Mouse (Mus musculus) midbrain, embryonic 10.5 days (tissue): ENCODE data around the gene Tk1. TPM values are rescaled to one million over a fixed set of nuclear protein-coding genes. Genes with fewer than 3 reads are reported as not detected.

Experiments used
- DNase-seq: peaks from one replicate; pipeline ENCODE4 v3.0.0-alpha.2; 2017; ENCODE audit warnings: low spot score
- H3K27ac ChIP-seq: fragments of 300-500 bp; sonication (generic); replicated peaks from 2 replicates; pipeline ENCODE4 v1.5.1; 2016; ENCODE audit warnings: mild to moderate bottlenecking
- H3K27me3 ChIP-seq: fragments of 300-500 bp; sonication (generic); 2 replicates; pipeline ENCODE4 v1.6.1; 2016; ENCODE audit warnings: low read depth, mild to moderate bottlenecking; ENCODE audit not compliant: poor library complexity, severe bottlenecking
- H3K36me3 ChIP-seq: fragments of 300-500 bp; sonication (generic); 2 replicates; pipeline ENCODE4 v1.6.1; 2016; ENCODE audit warnings: mild to moderate bottlenecking, moderate library complexity
- H3K4me1 ChIP-seq: fragments of 300-500 bp; sonication (generic); 2 replicates; pipeline ENCODE4 v1.6.1; 2016
- H3K4me3 ChIP-seq: fragments of 300-500 bp; sonication (generic); 2 replicates; pipeline ENCODE4 v1.5.1; 2016; ENCODE audit warnings: mild to moderate bottlenecking, moderate library complexity
- H3K9me3 ChIP-seq: fragments of 300-500 bp; sonication (generic); replicated peaks from 2 replicates; pipeline ENCODE4 v1.6.1; 2016; ENCODE audit warnings: mild to moderate bottlenecking
- WGBS: fragments of 180-500 bp; shearing (Covaris S2); methylation state at CpG from one replicate; pipeline ENCODE4 v1.1.7; 2016; 5-methylcytosine and 5-hydroxymethylcytosine counted together
- polyA plus RNA-seq: library from polyadenylated mRNA; unstranded; fragments of >200 nt; fragmentation: Nextera tagmentation; extraction: Ambion mirVana; gene quantifications from 2 replicates; pipeline ENCODE4 v1.2.1, GENCODE M21; 2016

Gene Tk1
- polyA plus RNA-seq, result 123 and 137 TPM in 2 replicates

DNA sequence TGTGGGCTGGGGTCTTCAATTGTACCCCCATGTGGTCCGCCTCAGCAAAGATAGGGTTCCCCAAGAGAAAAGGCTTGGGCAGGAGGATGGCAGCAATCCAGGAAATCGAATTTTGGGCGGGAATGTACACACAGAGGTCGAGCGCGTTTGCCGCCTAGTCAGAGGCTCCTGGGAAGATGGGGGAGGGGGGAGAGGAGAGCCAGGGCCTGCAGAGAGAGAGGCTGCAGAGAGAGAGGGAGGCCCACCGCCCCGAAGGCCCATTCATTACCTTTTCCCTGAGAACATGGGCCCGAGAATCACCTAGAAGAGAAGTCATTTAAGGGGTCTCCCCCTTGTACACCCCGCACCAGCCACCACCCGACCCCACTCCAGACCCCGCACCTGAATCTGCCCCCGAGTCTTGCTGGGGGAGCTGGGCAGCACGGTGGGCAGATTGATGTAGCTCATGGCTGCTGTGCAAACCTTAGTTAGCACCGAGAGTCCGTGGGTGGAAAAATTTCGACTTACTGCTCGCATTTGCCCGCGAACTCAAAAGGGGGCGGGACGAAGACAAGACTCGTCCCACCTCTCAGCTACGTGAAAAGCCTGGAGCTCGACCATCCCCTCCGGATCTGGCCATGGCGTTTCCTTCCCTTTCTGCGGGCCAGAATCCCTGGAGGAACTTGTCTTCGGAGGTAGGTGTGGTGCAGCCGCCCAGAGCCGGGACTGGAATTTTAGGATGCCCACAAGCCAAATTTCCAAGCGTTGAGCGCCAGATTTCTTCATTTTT is at the start of gene Tk1, which contains the start of gene Afmid:
TSS of gene Tk1 (minus strand) at position 760 of the 769 bp plus-strand sequence.
TSS of gene Afmid (plus strand) at position 592 of the 769 bp plus-strand sequence.
- peak; percentile 84 for DNase-seq
- Histone ChIP-seq H3K36me3 (peaks cover 38% of the 10 kb centered on the region), H3K27ac (peak within 1 kb of the TSS; percentile 97), H3K9me3 (no peaks in the 10 kb centered on the region), H3K4me1 (peaks cover 54% of the 10 kb centered on the region), H3K27me3 (no peaks in the 10 kb centered on the region), H3K4me3 (peak within 1 kb of the TSS; percentile 81)
- WGBS, result under 1% methylated on average over 34 of the region's 34 CpGs

DNA sequence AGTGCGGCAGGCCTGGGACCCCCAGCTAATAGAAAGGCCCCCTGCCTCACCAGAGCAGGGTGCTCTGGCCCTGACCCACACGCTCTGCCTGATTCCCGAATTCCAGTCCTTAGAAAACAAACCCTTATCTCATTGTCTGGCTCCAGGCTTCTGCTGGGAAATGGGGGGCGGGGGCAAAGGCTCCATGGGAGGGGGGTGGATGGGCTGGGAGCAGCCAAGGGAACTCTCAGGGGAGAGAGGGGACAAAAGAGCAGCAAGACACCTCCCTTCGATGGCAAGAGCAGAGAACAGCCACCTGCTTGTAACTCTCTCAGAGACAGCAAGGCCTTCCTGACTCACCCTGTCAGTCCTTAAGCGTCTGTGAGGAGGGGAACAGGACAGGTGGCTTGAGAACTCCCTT is 49.8 kb upstream of the Tk1 start:
- WGBS, result 15% methylated on average over 6 of the region's 6 CpGs
- no peak for DNase-seq
- Histone ChIP-seq H3K27me3 (peaks cover 45% of the 10 kb centered on the region), H3K36me3 (no peaks in the 10 kb centered on the region), H3K9me3 (no peaks in the 10 kb centered on the region), H3K27ac (peak overlapping the region; percentile 53), H3K4me3 (no peak overlapping the region), H3K4me1 (peaks cover 65% of the 10 kb centered on the region)

DNA sequence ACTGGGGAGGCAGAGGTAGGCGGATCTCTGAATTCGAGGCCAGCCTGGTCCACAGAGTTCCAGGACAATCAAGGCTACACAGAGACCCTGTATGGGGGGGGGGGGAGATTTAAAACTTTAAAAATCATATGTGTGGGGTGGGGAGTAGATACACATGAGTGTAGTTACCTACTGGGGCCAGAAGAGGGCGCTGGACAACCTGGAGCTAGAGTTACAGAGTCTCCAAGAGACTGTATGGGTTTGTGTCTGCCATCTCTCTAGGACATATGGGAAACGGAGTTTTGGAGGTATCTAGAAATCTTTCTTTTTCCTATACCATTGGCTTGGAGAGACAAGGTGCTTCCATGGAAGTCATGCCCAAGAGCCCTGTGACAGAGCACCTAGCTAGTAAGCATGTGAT is 48.5 kb upstream of the Tk1 start:
- H3K27me3 ChIP-seq, result peaks cover 41% of the 10 kb centered on the region
- 54% methylated on average over 4 of the region's 4 CpGs for WGBS
- no peak for DNase-seq
- no peak overlapping the region for H3K4me3 ChIP-seq
- peaks cover 69% of the 10 kb centered on the region for H3K4me1 ChIP-seq
- no peaks in the 10 kb centered on the region for H3K36me3 ChIP-seq
- H3K27ac ChIP-seq, result no peak overlapping the region
- H3K9me3 ChIP-seq, result no peaks in the 10 kb centered on the region

DNA sequence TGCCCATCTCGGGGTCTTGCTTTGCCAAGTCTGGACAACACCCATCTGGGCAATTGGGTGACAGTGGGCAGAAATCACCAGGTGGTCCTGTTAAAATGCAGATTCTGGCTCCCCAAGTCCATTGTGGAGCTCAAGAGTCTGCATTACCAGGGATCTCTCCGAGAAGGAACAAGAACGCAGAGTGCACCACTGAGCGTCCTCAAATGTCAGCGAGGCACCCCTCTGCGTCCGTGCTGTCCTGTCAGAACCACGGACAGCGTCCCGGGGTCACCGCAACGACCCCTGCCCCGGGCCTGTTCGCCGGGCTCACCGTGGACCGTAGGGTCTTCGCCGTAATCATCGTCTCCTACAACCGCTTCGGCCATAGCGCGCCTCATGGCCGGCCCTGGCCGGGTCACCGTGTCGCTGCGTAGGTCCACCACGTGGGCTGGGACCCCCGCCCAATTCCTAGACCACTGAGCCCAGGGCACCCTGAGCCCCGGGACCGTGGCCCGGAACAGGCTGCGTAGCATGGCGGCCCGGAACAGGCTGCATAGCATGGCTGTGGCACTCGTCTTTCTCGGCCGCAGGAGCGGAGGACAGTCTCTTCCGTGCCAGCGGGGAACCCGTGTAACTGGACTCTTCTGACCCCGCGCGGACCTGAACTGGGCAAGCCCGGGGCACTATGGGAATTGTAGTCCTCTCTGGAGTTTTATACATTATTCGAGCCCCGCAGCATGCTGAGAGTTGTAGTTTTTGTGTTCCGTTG is 47.1 kb upstream of the Tk1 start, which contains the start of gene Tha1:
TSS of gene Tha1 (minus strand) at position 621 of the 748 bp plus-strand sequence.
- Histone ChIP-seq H3K36me3 (0 out of 2 replicates have a peak, but pooled peaks cover 3% of the 10 kb centered on the region), H3K27ac (peak within 1 kb of the TSS; percentile 84), H3K4me3 (peak within 1 kb of the TSS; percentile 61), H3K27me3 (peaks cover 46% of the 10 kb centered on the region), H3K9me3 (no peaks in the 10 kb centered on the region), H3K4me1 (peaks cover 55% of the 10 kb centered on the region)
- DNase-seq, result peak; percentile 87
- 1% methylated on average over 51 of the region's 51 CpGs for WGBS

DNA sequence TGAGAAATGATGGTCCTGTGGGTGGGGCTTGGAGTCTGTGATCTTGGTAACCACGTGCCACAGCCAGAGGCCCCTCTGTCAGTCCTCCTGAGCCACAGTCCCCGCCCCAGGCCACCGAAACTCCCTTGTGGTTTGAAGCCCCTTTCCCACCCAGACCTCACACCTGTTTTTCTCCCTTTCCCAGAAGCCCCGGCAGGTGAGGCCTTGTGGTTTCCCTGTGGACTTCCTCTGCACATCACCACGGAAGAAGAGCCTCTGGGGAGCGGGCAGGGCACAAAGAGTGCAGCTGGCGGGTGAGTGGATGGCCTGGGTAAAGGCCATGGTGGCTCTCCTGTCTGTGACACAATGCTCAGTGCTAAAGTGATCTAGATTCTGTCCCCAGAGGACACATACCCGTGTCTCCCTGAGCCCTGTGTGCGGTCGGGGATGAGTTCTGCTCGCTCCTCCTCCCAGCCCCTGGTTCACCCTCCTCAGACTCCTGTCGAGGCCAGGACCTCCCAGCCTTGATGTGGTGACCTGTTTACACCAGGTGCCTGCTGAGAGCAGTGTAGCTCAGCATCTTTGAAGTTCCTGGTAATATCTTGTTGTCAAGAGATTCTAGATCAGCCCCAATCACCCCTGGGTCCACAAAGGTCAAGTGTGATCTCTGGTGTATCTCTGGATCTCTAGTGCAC is 46.2 kb upstream of the Tk1 start:
- H3K4me1 ChIP-seq, result peaks cover 58% of the 10 kb centered on the region
- peaks cover 42% of the 10 kb centered on the region for H3K27me3 ChIP-seq

DNA sequence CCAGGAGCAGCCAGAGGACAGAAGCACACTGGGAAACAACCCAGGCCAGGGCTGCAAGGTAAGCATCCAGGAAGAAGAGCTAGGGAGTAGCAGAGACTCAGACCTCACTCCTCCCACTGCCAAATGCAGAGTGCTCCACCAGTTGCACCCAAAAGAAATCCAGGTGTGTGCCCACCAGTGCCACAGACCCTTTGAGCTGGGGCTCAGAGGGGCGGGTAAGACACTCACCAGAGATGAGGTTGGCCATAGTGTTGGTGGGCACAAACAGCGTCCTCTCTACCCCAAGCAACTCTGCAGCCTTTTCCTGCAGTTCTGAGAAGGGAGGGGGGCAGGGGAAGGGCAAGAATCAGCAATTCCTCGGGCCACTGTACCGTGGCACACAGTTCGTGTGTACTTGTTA is 45.5 kb upstream of the Tk1 start:
- WGBS, result 66% methylated on average over 5 of the region's 5 CpGs
- Histone ChIP-seq H3K27me3 (peaks cover 42% of the 10 kb centered on the region), H3K27ac (no peak overlapping the region), H3K4me1 (peaks cover 65% of the 10 kb centered on the region), H3K36me3 (0 out of 2 replicates have a peak, but pooled peaks cover 3% of the 10 kb centered on the region), H3K4me3 (no peak overlapping the region), H3K9me3 (no peaks in the 10 kb centered on the region)
- no peak for DNase-seq

More for the DNA sequence above, 46.2 kb upstream of the Tk1 start:
- WGBS, result 67% methylated on average over 12 of the region's 12 CpGs
- DNase-seq, result no peak
- Histone ChIP-seq H3K4me3 (peak overlapping the region; percentile 61), H3K27ac (0 out of 2 replicates have a peak overlapping the region, but pooled peaks have one; percentile 84), H3K36me3 (0 out of 2 replicates have a peak, but pooled peaks cover 3% of the 10 kb centered on the region), H3K9me3 (no peaks in the 10 kb centered on the region)

DNA sequence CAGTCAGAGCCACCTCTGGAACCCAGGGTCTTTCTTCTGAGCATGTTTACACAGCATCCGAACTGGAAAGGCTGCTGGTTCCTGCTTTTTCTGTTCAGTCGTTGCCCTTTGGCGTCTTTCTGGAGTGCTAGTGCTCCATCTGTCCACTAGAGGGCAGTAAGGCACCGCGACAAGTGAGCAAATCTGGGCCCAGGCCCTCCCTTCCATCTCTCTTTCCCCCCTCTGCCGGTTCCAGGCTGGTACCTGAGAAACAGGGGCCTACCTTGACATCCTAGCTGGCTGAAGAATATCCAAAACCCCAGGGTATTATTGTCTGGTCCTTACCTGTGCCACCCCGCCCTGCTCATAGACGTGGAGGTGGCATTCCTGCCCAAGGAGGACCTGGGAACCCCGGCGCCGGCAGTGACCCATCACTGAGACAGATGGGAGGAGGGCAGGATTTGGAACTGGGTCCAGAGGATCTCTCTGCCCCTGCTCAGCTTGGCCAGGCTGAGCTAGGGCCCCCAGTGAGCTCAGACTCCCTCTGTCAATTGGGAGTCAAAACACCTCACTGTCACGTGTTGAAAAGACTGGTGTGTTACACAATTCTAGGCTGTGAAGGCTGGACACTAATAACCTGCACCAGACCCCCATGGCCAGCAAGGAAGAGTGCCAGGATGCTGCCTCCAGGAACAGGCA is 44.9 kb upstream of the Tk1 start:
- Histone ChIP-seq H3K4me1 (peaks cover 67% of the 10 kb centered on the region), H3K9me3 (no peaks in the 10 kb centered on the region), H3K36me3 (0 out of 2 replicates have a peak, but pooled peaks cover 3% of the 10 kb centered on the region), H3K27ac (no peak overlapping the region), H3K27me3 (peaks cover 39% of the 10 kb centered on the region), H3K4me3 (no peak overlapping the region)
- 37% methylated on average over 12 of the region's 12 CpGs for WGBS
- peak; percentile 76 for DNase-seq

DNA sequence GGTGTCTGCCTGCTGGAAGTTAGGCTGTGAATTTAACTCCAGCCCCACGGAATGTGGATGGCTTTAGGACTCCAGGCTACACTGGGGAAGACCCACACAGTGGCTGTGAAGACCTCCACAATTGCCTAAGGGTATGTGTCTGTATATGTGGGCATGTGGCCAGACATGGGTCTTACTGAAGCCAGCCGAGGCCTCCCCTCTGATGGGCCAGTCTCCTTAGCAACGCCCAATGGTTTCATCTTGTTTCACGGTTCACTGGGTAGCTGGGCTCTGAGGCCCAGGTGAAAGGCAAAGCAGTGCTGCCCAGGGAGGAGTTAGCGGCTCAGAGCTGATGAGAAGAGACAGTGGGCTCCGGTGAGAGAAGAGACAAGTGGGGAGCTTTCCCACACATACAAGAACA is 40.1 kb upstream of the Tk1 start:
- Histone ChIP-seq H3K27ac (peak overlapping the region; percentile 82), H3K4me1 (peaks cover 68% of the 10 kb centered on the region), H3K27me3 (peaks cover 66% of the 10 kb centered on the region), H3K36me3 (0 out of 2 replicates have a peak, but pooled peaks cover 3% of the 10 kb centered on the region), H3K9me3 (no peaks in the 10 kb centered on the region), H3K4me3 (peak overlapping the region; percentile 27)
- 16% methylated on average over 6 of the region's 6 CpGs for WGBS
- peak; percentile 70 for DNase-seq

DNA sequence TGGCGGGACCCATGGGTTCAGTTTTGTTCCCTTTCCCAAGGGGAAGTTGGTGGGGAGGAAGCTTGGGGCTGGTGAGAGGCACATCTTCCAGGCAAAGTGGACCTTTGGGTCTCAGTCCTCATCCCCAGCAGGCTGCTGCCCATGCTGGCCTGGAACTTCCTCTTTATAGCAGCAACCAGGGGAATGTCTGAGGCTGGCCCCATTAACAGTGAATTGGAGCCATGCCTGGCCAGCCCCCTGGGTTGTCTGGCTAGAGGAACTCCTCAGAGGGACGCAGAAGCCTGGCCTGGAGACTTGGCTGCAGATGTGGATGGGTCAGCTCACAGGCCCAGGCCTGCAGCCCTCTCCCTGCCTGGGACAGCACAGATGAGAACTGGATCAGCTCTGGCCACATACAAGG is 38.9 kb upstream of the Tk1 start:
- H3K27me3 ChIP-seq, result peaks cover 76% of the 10 kb centered on the region
- WGBS, result 72% methylated on average over 2 of the region's 2 CpGs
- H3K36me3 ChIP-seq, result 0 out of 2 replicates have a peak, but pooled peaks cover 3% of the 10 kb centered on the region
- no peak for DNase-seq
- peaks cover 71% of the 10 kb centered on the region for H3K4me1 ChIP-seq
- H3K9me3 ChIP-seq, result no peaks in the 10 kb centered on the region
- peak overlapping the region; percentile 82; the same call in 1 of the 2 replicates for H3K27ac ChIP-seq
- no peak overlapping the region for H3K4me3 ChIP-seq

DNA sequence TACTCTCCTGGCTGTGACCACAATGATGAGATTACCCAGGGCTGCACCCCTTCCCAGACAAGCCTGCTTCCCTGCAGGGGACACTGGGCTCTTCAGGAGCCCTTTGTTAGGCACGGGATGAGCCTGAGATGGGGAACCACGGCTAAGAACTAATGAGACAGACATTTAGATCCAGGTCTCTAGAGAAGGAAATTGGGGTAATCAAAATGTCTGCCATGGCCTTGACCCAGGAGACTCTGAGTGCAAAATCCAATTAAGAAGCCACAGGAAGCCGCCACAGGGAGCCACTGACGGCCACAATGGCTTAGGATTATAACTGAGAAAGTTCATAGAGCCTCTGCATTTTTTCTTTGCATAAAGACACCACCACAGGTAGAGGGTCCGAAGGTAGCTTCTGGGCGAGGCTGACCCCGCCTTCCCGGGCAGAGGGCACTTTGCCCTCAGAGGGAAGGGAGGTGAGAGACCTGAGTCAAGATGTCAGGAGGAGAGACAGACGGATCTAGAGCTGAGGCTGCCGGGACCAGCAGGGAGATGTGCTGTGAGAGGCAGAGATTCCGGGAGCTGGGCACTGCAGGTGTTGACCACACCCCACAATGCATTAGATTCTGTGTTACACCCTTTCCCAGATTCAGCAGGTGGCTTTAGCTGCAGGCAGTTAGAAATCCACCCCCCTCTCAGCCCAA is 37.4 kb upstream of the Tk1 start:
- no peak for DNase-seq
- H3K27me3 ChIP-seq, result peaks cover 77% of the 10 kb centered on the region
- H3K27ac ChIP-seq, result peak overlapping the region; percentile 58; the same call in 1 of the 2 replicates
- H3K4me1 ChIP-seq, result peaks cover 81% of the 10 kb centered on the region
- peaks cover 4% of the 10 kb centered on the region; the same call in 1 of the 2 replicates for H3K36me3 ChIP-seq
- no peak overlapping the region for H3K4me3 ChIP-seq
- H3K9me3 ChIP-seq, result no peaks in the 10 kb centered on the region
- WGBS, result 21% methylated on average over 11 of the region's 11 CpGs

DNA sequence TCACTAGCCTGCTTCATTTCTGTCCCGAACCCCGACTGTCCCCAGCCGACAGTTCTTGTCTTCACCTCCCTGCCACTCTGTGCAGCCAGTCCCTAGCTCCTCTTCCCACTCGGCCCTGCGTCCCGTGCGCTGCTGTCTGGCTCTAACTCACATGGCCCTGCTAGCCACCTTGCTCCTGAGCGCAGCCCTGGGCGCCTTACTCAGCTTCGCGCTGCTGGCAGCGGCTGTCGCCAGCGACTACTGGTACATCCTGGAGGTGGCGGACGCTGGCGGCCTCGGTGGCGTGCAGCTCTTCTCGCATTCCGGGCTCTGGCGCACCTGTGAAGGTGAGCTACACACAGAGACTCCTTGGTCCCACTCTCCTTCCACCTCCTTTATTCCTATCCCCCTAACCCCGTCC is 34.7 kb upstream of the Tk1 start, which contains the start of gene Tmem235:
TSS of gene Tmem235 (plus strand) at position 152 of the 400 bp plus-strand sequence.
- 5% methylated on average over 23 of the region's 23 CpGs for WGBS
- H3K4me3 ChIP-seq, result peak within 1 kb of the TSS; percentile 33
- DNase-seq, result no peak

More for the DNA sequence above, 34.7 kb upstream of the Tk1 start, which contains the start of gene Tmem235:
- no peaks in the 10 kb centered on the region; the same call in 1 of the 2 replicates for H3K9me3 ChIP-seq
- H3K4me1 ChIP-seq, result peaks cover 58% of the 10 kb centered on the region
- peak within 1 kb of the TSS; percentile 17; the same call in 1 of the 2 replicates for H3K27ac ChIP-seq
- peaks cover 31% of the 10 kb centered on the region for H3K36me3 ChIP-seq
- peaks cover 73% of the 10 kb centered on the region for H3K27me3 ChIP-seq
